Mouse (Mus musculus) spleen, embryonic (tissue): Measurements from ENCODE around the gene Slc51b.

ENCODE experiments used
- CTCF ChIA-PET: fragments of 350-600 bp; sonication (Branson Sonifier 250); formaldehyde crosslinking; loops from one replicate; lab custom pipeline; 2022; lab: Charles Lee

The Slc51b gene

GRCm38 (mm10) chr9:65410378-65410777 lies 12.4 kb downstream of the Slc51b start:
- CTCF ChIA-PET: no interaction called here

- CTCF ChIA-PET: no interaction called here
Measured at GRCm38 (mm10) chr9:65408871-65409295, 13.9 kb downstream of the Slc51b start.

- CTCF ChIA-PET: no interaction called here
Measured at GRCm38 (mm10) chr9:65407861-65408260, 14.9 kb downstream of the Slc51b start.

- CTCF ChIA-PET: no interaction called here
Measured at GRCm38 (mm10) chr9:65407327-65407726, 15.4 kb downstream of the Slc51b start.

GRCm38 (mm10) chr9:65405184-65405449 lies 17.6 kb downstream of the Slc51b start:
- CTCF ChIA-PET: no interaction called here

- CTCF ChIA-PET: no interaction called here
Measured at GRCm38 (mm10) chr9:65404331-65405183, 18.2 kb downstream of the Slc51b start.

GRCm38 (mm10) chr9:65399934-65400333 lies 22.8 kb downstream of the Slc51b start:
- CTCF ChIA-PET: no interaction called here

GRCm38 (mm10) chr9:65398279-65398678 lies 24.5 kb downstream of the Slc51b start, which contains the start of gene Rasl12:
Gene Rasl12 (plus strand): TSS chr9:65398506.
- CTCF ChIA-PET: no interaction called here

GRCm38 (mm10) chr9:65394360-65394759 lies 28.4 kb downstream of the Slc51b start:
- CTCF ChIA-PET: no interaction called here

GRCm38 (mm10) chr9:65393606-65394005 lies 29.1 kb downstream of the Slc51b start:
- CTCF ChIA-PET: no interaction called here

- CTCF ChIA-PET: interaction anchor here (0.6 to 0.7 kb wide), 2 partner anchors 49 to 214 kb away, joined by 3 to 4 read pairs; no protein-coding TSS in a partner anchor
Measured at GRCm38 (mm10) chr9:65392638-65393364, 30.0 kb downstream of the Slc51b start.

GRCm38 (mm10) chr9:65391613-65391964 lies 31.2 kb downstream of the Slc51b start, which contains the start of gene Kbtbd13:
Gene Kbtbd13 (minus strand): TSS chr9:65391652.
- CTCF ChIA-PET: no interaction called here

GRCm38 (mm10) chr9:65390752-65391612 lies 31.8 kb downstream of the Slc51b start:
- CTCF ChIA-PET: no interaction called here

GRCm38 (mm10) chr9:65386373-65387140 lies 36.2 kb downstream of the Slc51b start:
- CTCF ChIA-PET: no interaction called here

GRCm38 (mm10) chr9:65384276-65384675 lies 38.5 kb downstream of the Slc51b start:
- CTCF ChIA-PET: no interaction called here

- CTCF ChIA-PET: no interaction called here
Measured at GRCm38 (mm10) chr9:65382751-65383097, 40.0 kb downstream of the Slc51b start.

GRCm38 (mm10) chr9:65382031-65382750 lies 40.6 kb downstream of the Slc51b start:
- CTCF ChIA-PET: interaction anchor here (0.5 kb wide), 1 partner anchor 43 kb away, joined by 5 read pairs; no protein-coding TSS in a partner anchor

- CTCF ChIA-PET: no interaction called here
Measured at GRCm38 (mm10) chr9:65381017-65381590, 41.7 kb downstream of the Slc51b start.

- CTCF ChIA-PET: no interaction called here
Measured at GRCm38 (mm10) chr9:65375163-65375934, 47.4 kb downstream of the Slc51b start.
